Mouse (Mus musculus) liver, adult 2 months (tissue): ENCODE data around the gene Slc35a2.
"Not testable (repeated sequence)": the region's sequence is repeated elsewhere in the genome, so short reads cannot be mapped to it uniquely, and the experiment has no call there.

ENCODE experiments used
- CTCF ChIP-seq: fragments of 200-500 bp; IDR thresholded peaks from 2 replicates; pipeline ENCODE4 v1.5.1; 2011; ENCODE audit warnings: low read depth, low read length, control low read depth
- POLR2A ChIP-seq: fragments of 200-500 bp; IDR thresholded peaks from 2 replicates; pipeline ENCODE4 v1.6.1; 2011; ENCODE audit warnings: low read length, control low read depth; ENCODE audit not compliant: insufficient read depth; ENCODE audit errors: extremely low read depth

GRCm38 (mm10) chrX:7915669-7916068 is 31.8 kb downstream of the Slc35a2 start:
- not testable (repeated sequence) for TF ChIP-seq POLR2A
- peak; percentile 22; the same call in 1 of the 2 replicates for TF ChIP-seq CTCF
